Mouse (Mus musculus) CH12.LX (cell line): ENCODE data around the gene Tlr2.

Source experiments
- CHD1 ChIP-seq: IDR thresholded peaks from 2 replicates; pipeline ENCODE4 v1.6.1; 2012; ENCODE audit warnings: low read depth, low read length, improper control_type of control experiment, inconsistent platforms
- CTCF ChIP-seq, 2 experiments: IDR thresholded peaks in 1 of 2; conservative IDR thresholded peaks in 1 of 2; 2 replicates each; pipeline ENCODE4 v1.5.1; 2011 to 2012; ENCODE audit warnings: low read depth in 2 of 2, low read length in 2 of 2, improper control_type of control experiment in 1 of 2, inconsistent platforms in 1 of 2, mild to moderate bottlenecking in 1 of 2, moderate library complexity in 1 of 2
- EP300 ChIP-seq: IDR thresholded peaks from 2 replicates; pipeline ENCODE4 v1.6.1; 2011; ENCODE audit warnings: low read length, improper control_type of control experiment
- IRF4 ChIP-seq: IDR thresholded peaks from 2 replicates; pipeline ENCODE4 v1.6.1; 2014; ENCODE audit warnings: low read depth, mild to moderate bottlenecking, inconsistent platforms, low read length, improper control_type of control experiment
- KAT2A ChIP-seq: IDR thresholded peaks from 2 replicates; pipeline ENCODE4 v1.6.1; 2012; ENCODE audit warnings: low read length, improper control_type of control experiment, inconsistent platforms; ENCODE audit not compliant: insufficient replicate concordance
- MAFK ChIP-seq: IDR thresholded peaks from 2 replicates; pipeline ENCODE4 v1.6.1; 2011; ENCODE audit warnings: low read length, improper control_type of control experiment; ENCODE audit not compliant: insufficient replicate concordance
- PAX5 ChIP-seq: IDR thresholded peaks from 2 replicates; pipeline ENCODE4 v1.6.1; 2012; ENCODE audit warnings: low read length, inconsistent platforms, mixed read lengths
- POLR2A ChIP-seq: IDR thresholded peaks from 2 replicates; pipeline ENCODE4 v1.6.1; 2011; ENCODE audit warnings: low read depth, mild to moderate bottlenecking, improper control_type of control experiment, low read length
- RAD21 ChIP-seq: IDR thresholded peaks from 2 replicates; pipeline ENCODE4 v1.6.1; 2011; ENCODE audit warnings: low read depth, mild to moderate bottlenecking, low read length, improper control_type of control experiment, moderate library complexity
- TCF12 ChIP-seq: IDR thresholded peaks from 2 replicates; pipeline ENCODE4 v1.6.1; 2014; ENCODE audit warnings: low read depth, mild to moderate bottlenecking, inconsistent platforms, low read length, improper control_type of control experiment

- TF ChIP-seq PAX5 (no peak), CTCF (conservative IDR thresholded peaks at IDR 0.05 in 1 of 2, IDR thresholded peaks at IDR 0.05 in 1 of 2; ENCODE audit: low read depth in 2 of 2, low read length in 2 of 2) (no peak), RAD21 (no peak), KAT2A (no peak), MAFK (no peak), POLR2A (no peak), CHD1 (no peak), TCF12 (no peak), IRF4 (no peak), EP300 (no peak)
These were observed 50.1 kb downstream of the Tlr2 start for GRCm38 (mm10) chr3:83791444-83791843.
